In genomic region chrX:37068766-37069165, GRCm38 (mm10) we compare ENCODE assay signal across 36 mouse cellular contexts. TPM values are rescaled to one million over a fixed set of nuclear protein-coding genes. Genes with fewer than 3 reads are reported as not detected.
"Had no signal": no experiment of that assay in that cellular context is flagged by ENCODE, and none has a peak within 500 bp of the region (broad histone marks: within the 10 kb centered on the region; RNA-seq: fewer than 3 reads in every experiment).

No protein-coding gene starts in this region.

- H3K27ac ChIP-seq: embryonic facial prominence, embryonic 10.5 days; embryonic facial prominence, embryonic 12.5 days; embryonic facial prominence, embryonic 13.5 days; embryonic facial prominence, embryonic 15.5 days; forebrain, embryonic 10.5 days; forebrain, embryonic 12.5 days; forebrain, embryonic 13.5 days; forebrain, embryonic 15.5 days; gastrocnemius, adult 2 months; heart, embryonic 10.5 days had no signal

- H3K4me3 ChIP-seq: embryonic facial prominence, embryonic 10.5 days; embryonic facial prominence, embryonic 12.5 days; embryonic facial prominence, embryonic 13.5 days; embryonic facial prominence, embryonic 15.5 days; erythroblast, embryonic 14.5 days; forebrain, embryonic 10.5 days; forebrain, embryonic 12.5 days; forebrain, embryonic 13.5 days; forebrain, embryonic 15.5 days; gastrocnemius, adult 2 months; heart, embryonic 10.5 days had no signal

- DNase-seq: cerebellum, adult 2 months; cerebellum, adult 8-10 months; cerebellum, adult 9-10 months; cerebellum, adult 9-11 months; cerebellum, postnatal 10 days; cerebellum, postnatal 14 days; cerebellum, postnatal 25 days; cerebellum, postnatal 36 days; embryo, embryonic 11 days; forebrain, postnatal 0 days; gastrocnemius, adult 2 months; gastrocnemius, postnatal 10 days; gastrocnemius, postnatal 14 days; gastrocnemius, postnatal 25 days; gastrocnemius, postnatal 36 days; heart, adult 18-20 months had no signal

- H3K36me3 ChIP-seq: embryonic facial prominence, embryonic 10.5 days; embryonic facial prominence, embryonic 12.5 days; embryonic facial prominence, embryonic 13.5 days; embryonic facial prominence, embryonic 15.5 days; forebrain, embryonic 10.5 days; forebrain, embryonic 12.5 days; forebrain, embryonic 15.5 days; heart, embryonic 10.5 days had no signal

- H3K27me3 ChIP-seq: embryonic facial prominence, embryonic 12.5 days; embryonic facial prominence, embryonic 13.5 days; embryonic facial prominence, embryonic 15.5 days; forebrain, embryonic 12.5 days; forebrain, embryonic 13.5 days; forebrain, embryonic 15.5 days had no signal

- ATAC-seq: forebrain, embryonic 13.5 days; forebrain, embryonic 14.5 days; forebrain, embryonic 15.5 days; forebrain, embryonic 16.5 days; forebrain, postnatal 0 days had no signal

- H3K4me1 ChIP-seq: embryonic facial prominence, embryonic 10.5 days; embryonic facial prominence, embryonic 12.5 days; embryonic facial prominence, embryonic 13.5 days; embryonic facial prominence, embryonic 15.5 days; forebrain, embryonic 10.5 days; forebrain, embryonic 12.5 days; forebrain, embryonic 13.5 days; forebrain, embryonic 15.5 days; heart, embryonic 10.5 days had no signal

- H3K9ac ChIP-seq: embryonic facial prominence, embryonic 12.5 days; embryonic facial prominence, embryonic 13.5 days; embryonic facial prominence, embryonic 15.5 days; forebrain, embryonic 12.5 days; forebrain, embryonic 13.5 days; forebrain, embryonic 15.5 days; forebrain, postnatal 0 days had no signal

RNA-seq across cellular contexts. Expression of gene Sowahd, which starts 20.1 kb away (rescaled TPM):
- total RNA-seq: common myeloid progenitor, adult 5-6 weeks; forebrain, postnatal 0 days; gastrocnemius, adult 18-20 months; gastrocnemius, adult 2 months; gastrocnemius, adult 8-10 months; gastrocnemius, postnatal 10 days; gastrocnemius, postnatal 14 days; gastrocnemius, postnatal 25 days; gastrocnemius, postnatal 36 days; heart, adult 18-20 months; heart, adult 8-10 months had no signal
- polyA plus RNA-seq: cerebellum, adult 2 months; cortical plate, adult 2 months; embryonic facial prominence, embryonic 10.5 days; embryonic facial prominence, embryonic 11.5 days; embryonic facial prominence, embryonic 12.5 days; embryonic facial prominence, embryonic 13.5 days; embryonic facial prominence, embryonic 15.5 days; erythroblast, embryonic 14.5 days; forebrain, embryonic 10.5 days; forebrain, embryonic 11.5 days; forebrain, embryonic 12.5 days; forebrain, embryonic 13.5 days; forebrain, embryonic 14.5 days; forebrain, embryonic 15.5 days; forebrain, embryonic 16.5 days; gonadal fat pad, adult 2 months had no signal
